Mouse (Mus musculus) testis, postnatal 14 days (tissue): ENCODE data around the gene Wfdc5.

ENCODE experiments used
- DNase-seq: peaks from one replicate; pipeline ENCODE4 v3.0.0; 2021; ENCODE audit warnings: low spot score

Wfdc5 gene

GRCm38 (mm10) chr2:164128576-164129411 is 53.7 kb downstream of the Wfdc5 start:
- DNase-seq, result no peak

DNA sequence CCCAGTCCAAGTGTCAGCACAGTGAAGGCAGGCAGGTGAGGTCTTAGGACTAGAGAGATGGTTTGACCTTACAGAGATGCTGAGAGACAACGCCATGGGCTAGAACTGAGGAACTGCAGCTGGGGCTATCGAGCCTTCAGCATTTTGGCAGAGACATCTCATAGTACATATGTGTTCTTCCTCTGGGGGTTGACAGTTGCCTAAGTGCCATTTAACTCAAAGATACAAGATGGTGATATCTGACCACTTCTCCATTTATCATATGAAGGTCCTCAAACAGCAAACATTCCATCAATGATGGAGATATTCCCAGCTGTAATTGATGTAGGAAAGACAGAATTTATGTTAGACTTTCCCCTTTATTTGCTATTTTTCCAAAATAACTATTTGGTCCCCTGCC is 55.2 kb downstream of the Wfdc5 start:
- DNase-seq, result no peak

DNA sequence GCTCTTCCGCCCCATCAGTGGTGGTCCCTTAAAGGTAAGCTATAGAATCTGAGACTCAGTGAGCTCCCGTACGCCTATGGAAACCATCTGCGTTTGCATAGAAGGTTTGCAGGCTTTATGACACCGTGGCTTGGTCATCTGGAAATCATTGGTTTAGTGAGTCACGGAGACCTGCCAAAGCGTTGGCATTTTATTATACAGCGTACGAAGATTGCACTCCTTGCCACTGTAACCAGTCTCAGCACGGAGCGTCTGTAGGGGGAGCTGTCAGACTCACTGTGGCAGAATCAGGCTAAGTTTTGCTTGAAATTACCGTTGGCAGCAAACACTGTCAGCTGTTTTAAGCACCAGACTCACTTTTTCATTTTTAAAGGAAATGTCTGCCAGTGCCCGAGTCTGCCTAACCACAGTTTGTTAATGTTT is 56.0 kb downstream of the Wfdc5 start:
- DNase-seq, result no peak
